Mouse (Mus musculus) lung, postnatal 0 days (tissue): ENCODE results near the gene Lhpp. TPM values are rescaled to one million over a fixed set of nuclear protein-coding genes. Genes with fewer than 3 reads are reported as not detected.

Experiments used
- ATAC-seq: fragments of 200-750 bp; cut with Nextera tagmentation; 2 replicates; pipeline ENCODE4 v1.8.0; 2017; ENCODE audit warnings: moderate library complexity
- DNase-seq: peaks from one replicate; pipeline ENCODE4 v3.0.0-alpha.2; 2016; ENCODE audit warnings: low spot score
- H3K27ac ChIP-seq: fragments of 300-500 bp; sonication (generic); 2 replicates; pipeline ENCODE4 v1.5.1; 2014; ENCODE audit warnings: antibody characterized with exemption, mild to moderate bottlenecking, low read length, mixed read lengths
- H3K27me3 ChIP-seq: fragments of 300-500 bp; sonication (generic); replicated peaks from 2 replicates; pipeline ENCODE4 v1.6.1; 2014; ENCODE audit warnings: low read length, mixed read lengths; ENCODE audit not compliant: insufficient read depth
- H3K36me3 ChIP-seq: fragments of 300-500 bp; sonication (generic); 2 replicates; pipeline ENCODE4 v1.6.1; 2014; ENCODE audit warnings: low read length, mixed read lengths; ENCODE audit not compliant: insufficient read depth
- H3K4me1 ChIP-seq: fragments of 300-500 bp; sonication (generic); 2 replicates; pipeline ENCODE4 v1.6.1; 2014; ENCODE audit warnings: antibody characterized with exemption, low read depth, low read length, mixed read lengths; ENCODE audit not compliant: insufficient read depth
- H3K4me2 ChIP-seq: fragments of 300-500 bp; sonication (generic); replicated peaks from 2 replicates; pipeline ENCODE4 v1.6.1; 2014; ENCODE audit warnings: low read depth, mild to moderate bottlenecking, low read length, moderate library complexity, mixed read lengths
- H3K4me3 ChIP-seq: fragments of 300-500 bp; sonication (generic); 2 replicates; pipeline ENCODE4 v1.5.1; 2014; ENCODE audit warnings: low read depth, low read length
- H3K9ac ChIP-seq: fragments of 300-500 bp; sonication (generic); replicated peaks from 2 replicates; pipeline ENCODE4 v1.6.1; 2014; ENCODE audit warnings: low read depth, mild to moderate bottlenecking
- H3K9me3 ChIP-seq: fragments of 300-500 bp; sonication (generic); 2 replicates; pipeline ENCODE4 v1.6.1; 2016; ENCODE audit warnings: low read length, mixed read lengths
- CTCF ChIP-seq: IDR thresholded peaks from 2 replicates; pipeline ENCODE4 v1.5.1; 2016; ENCODE audit warnings: antibody characterized with exemption, mild to moderate bottlenecking
- EP300 ChIP-seq: IDR thresholded peaks from 2 replicates; pipeline ENCODE4 v1.6.1; 2016; ENCODE audit warnings: antibody characterized with exemption, mild to moderate bottlenecking, control low read depth
- WGBS: fragments of 180-500 bp; shearing (Covaris S2); extraction: QIAGEN DNeasy Blood & Tissue Kit; methylation state at CpG from one replicate; pipeline ENCODE4 v1.1.7; 2014; 5-methylcytosine and 5-hydroxymethylcytosine counted together
- polyA plus RNA-seq: library from polyadenylated mRNA; unstranded; fragments of >200 nt; fragmentation: Nextera tagmentation; extraction: Ambion mirVana; gene quantifications from 2 replicates; pipeline ENCODE4 v1.2.1, GENCODE M21; 2015

Lhpp gene
- polyA plus RNA-seq, 1 experiment from 2014 or later: 5.9 TPM

DNA sequence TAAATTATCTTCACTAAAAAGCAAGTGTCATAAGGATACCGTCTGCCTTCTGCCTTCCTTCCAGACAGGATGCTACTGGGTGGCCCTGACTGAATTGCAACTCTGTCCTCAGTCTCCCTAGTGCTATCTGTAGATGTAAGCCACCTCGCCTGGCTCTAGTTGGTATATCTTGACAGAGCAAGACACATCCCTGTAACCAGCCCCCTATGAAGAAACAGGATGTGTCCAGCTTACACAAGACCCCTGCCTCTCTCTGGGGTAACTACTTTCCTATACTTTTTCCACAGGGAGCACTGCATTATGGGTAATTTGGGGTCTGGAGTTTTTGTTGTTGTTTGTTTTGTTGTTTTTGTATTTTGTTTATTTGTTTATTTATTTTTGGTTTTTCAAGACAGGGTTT lies 65.5 kb downstream of the Lhpp start:
- peaks cover 13% of the 10 kb centered on the region; the same call in 1 of the 2 replicates for H3K4me1 ChIP-seq
- WGBS: 86% methylated on average over 2 of the region's 2 CpGs
- H3K27ac ChIP-seq: no peak overlapping the region
- H3K36me3 ChIP-seq: no peaks in the 10 kb centered on the region
- ATAC-seq: no peak
- no peak for DNase-seq
- no peak for TF ChIP-seq EP300
- H3K27me3 ChIP-seq: no peaks in the 10 kb centered on the region
- H3K9ac ChIP-seq: no peak overlapping the region
- H3K4me2 ChIP-seq: no peak overlapping the region
- H3K9me3 ChIP-seq: no peaks in the 10 kb centered on the region
- no peak overlapping the region for H3K4me3 ChIP-seq

DNA sequence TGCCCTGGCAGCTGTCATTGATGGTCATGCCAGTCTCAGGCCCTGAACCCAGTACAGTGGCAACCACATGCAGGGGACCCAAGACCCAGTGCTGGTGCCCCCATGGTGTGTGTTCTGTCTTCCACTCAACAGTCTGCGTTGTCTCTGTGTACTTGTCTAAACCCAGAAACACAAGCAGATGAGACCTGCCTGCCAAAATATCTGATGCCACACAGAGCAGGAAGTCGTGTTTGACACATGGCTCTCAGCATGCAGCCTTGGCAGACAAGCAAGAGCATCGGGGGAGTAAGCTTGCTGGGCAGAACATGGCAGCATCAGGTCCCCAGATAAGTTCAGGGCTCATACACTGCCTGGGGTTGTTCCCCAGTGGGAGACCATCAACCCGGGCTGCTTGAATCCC lies 68.7 kb downstream of the Lhpp start:
- Histone ChIP-seq H3K4me3 (no peak overlapping the region), H3K9ac (no peak overlapping the region), H3K9me3 (no peaks in the 10 kb centered on the region), H3K36me3 (no peaks in the 10 kb centered on the region), H3K4me1 (0 out of 2 replicates have a peak, but pooled peaks cover 3% of the 10 kb centered on the region), H3K4me2 (no peak overlapping the region), H3K27ac (no peak overlapping the region), H3K27me3 (no peaks in the 10 kb centered on the region)
- DNase-seq (no peak), ATAC-seq (no peak)
- TF ChIP-seq EP300 (no peak), CTCF (no peak)
- 58% methylated on average over 4 of the region's 4 CpGs for WGBS

DNA sequence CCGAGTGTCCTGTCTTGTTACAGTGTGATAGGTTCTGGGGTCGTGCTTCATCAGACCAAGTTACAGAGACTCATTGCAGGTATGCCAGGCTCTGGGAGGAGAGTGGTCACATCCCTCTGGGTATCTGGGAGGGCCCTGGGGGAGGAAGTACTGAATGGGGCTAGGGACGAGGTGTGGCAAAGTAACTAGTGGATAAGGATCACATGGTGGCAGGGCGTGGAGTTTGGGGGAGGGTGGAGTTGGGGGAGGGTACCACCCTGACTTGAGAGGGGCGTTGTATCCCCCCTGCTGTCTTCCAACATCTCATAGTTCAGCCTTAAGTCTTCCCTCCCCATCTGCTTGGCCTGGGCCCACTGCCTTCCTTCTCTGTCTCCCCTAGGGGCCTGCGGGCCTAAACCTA lies 69.1 kb downstream of the Lhpp start:
- H3K9me3 ChIP-seq: no peaks in the 10 kb centered on the region
- H3K36me3 ChIP-seq: no peaks in the 10 kb centered on the region
- no peak overlapping the region for H3K9ac ChIP-seq
- no peak for ATAC-seq
- H3K27me3 ChIP-seq: no peaks in the 10 kb centered on the region
- H3K4me2 ChIP-seq: no peak overlapping the region
- no peaks in the 10 kb centered on the region for H3K4me1 ChIP-seq
- H3K4me3 ChIP-seq: no peak overlapping the region
- TF ChIP-seq EP300 (no peak), CTCF (no peak)
- no peak overlapping the region for H3K27ac ChIP-seq
- 68% methylated on average over 6 of the region's 6 CpGs for WGBS
- no peak for DNase-seq

DNA sequence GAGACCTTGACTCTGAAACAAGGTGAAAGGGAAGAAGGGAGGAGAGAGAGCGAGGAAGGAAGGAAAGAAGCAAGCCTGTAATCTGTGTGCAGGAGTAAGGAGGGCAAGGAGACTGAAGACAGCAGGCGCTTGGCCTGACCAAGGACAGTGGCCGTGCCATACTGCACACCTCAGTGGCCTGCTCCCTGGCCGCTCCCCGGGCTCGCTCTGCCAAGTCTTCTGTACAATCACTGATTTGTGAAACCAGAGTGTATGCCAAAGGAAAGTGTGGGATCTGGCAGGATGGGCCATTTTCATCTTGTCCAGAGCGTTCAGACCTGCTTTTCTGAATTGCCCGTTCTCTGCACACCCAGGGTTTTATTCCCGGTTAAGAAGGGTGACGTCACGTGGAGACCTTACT lies 70.9 kb downstream of the Lhpp start:
- no peak overlapping the region for H3K9ac ChIP-seq
- no peaks in the 10 kb centered on the region for H3K27me3 ChIP-seq
- WGBS: 82% methylated on average over 11 of the region's 11 CpGs
- ATAC-seq (no peak), DNase-seq (no peak)
- no peaks in the 10 kb centered on the region for H3K9me3 ChIP-seq
- no peak overlapping the region for H3K27ac ChIP-seq
- H3K4me2 ChIP-seq: no peak overlapping the region
- no peak overlapping the region for H3K4me3 ChIP-seq
- no peaks in the 10 kb centered on the region for H3K36me3 ChIP-seq
- H3K4me1 ChIP-seq: no peaks in the 10 kb centered on the region
- TF ChIP-seq EP300 (no peak), CTCF (no peak)

DNA sequence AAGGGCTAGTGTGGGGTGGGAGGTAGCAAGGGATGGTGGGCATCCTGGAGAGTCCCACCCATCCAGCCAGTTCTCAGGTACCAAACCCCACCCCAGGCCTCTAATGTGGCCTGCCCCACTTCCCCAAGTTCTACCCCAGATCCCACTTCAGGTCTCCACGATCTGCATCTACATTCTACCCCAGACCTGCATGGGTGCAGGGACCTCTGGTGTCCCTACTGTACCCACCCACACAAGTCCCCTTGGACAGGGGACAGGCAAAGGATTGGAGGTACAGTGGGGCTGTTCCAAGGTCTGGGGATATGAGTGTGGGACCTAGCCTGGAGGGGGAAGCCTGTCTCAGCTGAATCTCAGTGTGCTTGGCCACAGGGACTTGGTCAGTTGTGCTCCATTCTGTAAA lies 71.4 kb downstream of the Lhpp start:
- no peaks in the 10 kb centered on the region for H3K4me1 ChIP-seq
- WGBS: 86% methylated on average over 1 of the region's 1 CpGs
- TF ChIP-seq CTCF (no peak), EP300 (no peak)

DNA sequence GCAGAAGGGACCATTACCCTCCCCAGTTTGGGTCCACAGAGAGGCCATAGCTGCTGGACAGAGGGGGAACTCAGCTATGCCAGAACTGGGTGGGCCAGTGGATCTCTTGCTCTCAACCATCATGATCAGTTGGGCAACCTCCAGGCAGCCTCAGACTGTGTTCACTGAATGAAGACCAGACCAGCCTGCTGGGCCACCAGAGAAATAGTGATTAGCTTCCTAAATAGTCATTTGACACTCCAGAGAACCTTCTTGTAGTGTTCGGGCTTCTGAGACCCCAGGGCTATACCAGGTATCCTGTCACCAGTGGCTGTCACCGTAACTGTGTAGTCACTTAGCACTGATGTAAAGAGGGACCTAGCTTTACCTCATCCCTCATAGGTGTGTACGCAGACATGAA lies 71.9 kb downstream of the Lhpp start:
- 90% methylated on average over 3 of the region's 3 CpGs for WGBS
- ATAC-seq (no peak), DNase-seq (no peak)
- no peaks in the 10 kb centered on the region for H3K27me3 ChIP-seq
- TF ChIP-seq EP300 (no peak), CTCF (no peak)
- H3K9me3 ChIP-seq: no peaks in the 10 kb centered on the region
- no peak overlapping the region for H3K27ac ChIP-seq
- no peaks in the 10 kb centered on the region for H3K36me3 ChIP-seq
- H3K4me1 ChIP-seq: peaks cover 2% of the 10 kb centered on the region; the same call in 1 of the 2 replicates
- H3K9ac ChIP-seq: no peak overlapping the region
- H3K4me2 ChIP-seq: no peak overlapping the region
- H3K4me3 ChIP-seq: no peak overlapping the region

More for the DNA sequence above, 71.4 kb downstream of the Lhpp start:
- ATAC-seq: no peak
- Histone ChIP-seq H3K27ac (no peak overlapping the region), H3K9ac (no peak overlapping the region), H3K9me3 (no peaks in the 10 kb centered on the region), H3K36me3 (no peaks in the 10 kb centered on the region), H3K4me2 (no peak overlapping the region), H3K27me3 (no peaks in the 10 kb centered on the region), H3K4me3 (no peak overlapping the region)
- no peak for DNase-seq

DNA sequence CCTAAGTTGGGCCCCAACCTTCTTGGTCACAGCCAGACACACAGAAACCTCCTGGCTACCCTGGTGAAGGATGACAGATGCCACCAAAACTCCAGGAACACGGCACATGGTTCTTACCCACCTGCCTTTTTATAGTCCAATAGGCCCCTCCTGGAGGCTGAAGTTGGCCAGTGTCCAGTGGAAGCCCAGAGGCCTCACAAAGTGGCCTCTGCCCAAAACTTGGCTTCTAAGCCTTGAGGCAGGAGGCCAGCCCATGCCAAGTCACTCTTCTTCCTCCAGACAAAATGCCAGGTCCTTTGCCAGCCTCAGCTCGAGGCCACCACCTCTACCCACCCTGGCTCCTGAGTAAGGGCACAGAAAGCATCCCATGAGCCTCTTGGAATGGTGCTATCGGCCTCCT lies 72.5 kb downstream of the Lhpp start:
- H3K4me3 ChIP-seq: no peak overlapping the region
- no peak for ATAC-seq
- H3K27me3 ChIP-seq: no peaks in the 10 kb centered on the region
- no peak overlapping the region for H3K27ac ChIP-seq
- no peak overlapping the region for H3K4me2 ChIP-seq
- no peak overlapping the region for H3K9ac ChIP-seq
- TF ChIP-seq EP300: no peak
- no peak for TF ChIP-seq CTCF
- no peaks in the 10 kb centered on the region for H3K9me3 ChIP-seq
- H3K4me1 ChIP-seq: peaks cover 8% of the 10 kb centered on the region; the same call in 1 of the 2 replicates
- 71% methylated on average over 3 of the region's 3 CpGs for WGBS
- no peak for DNase-seq
- no peaks in the 10 kb centered on the region for H3K36me3 ChIP-seq
